Mouse (Mus musculus) T-helper 1 cell (primary cell): Measurements from ENCODE around the gene Ldhb.
"Not testable (repeated sequence)": the region's sequence is repeated elsewhere in the genome, so short reads cannot be mapped to it uniquely, and the experiment has no call there.

Source experiments
- in situ Hi-C: fragments of 300-600 bp; cut with MboI, MseI; formaldehyde crosslinking; loops from one replicate; pipeline ENCODE4 v1.15.1; 2025; ENCODE audit warnings: high pct_unique_total_duplicates

Gene Ldhb

GRCm38 (mm10) chr6:142507785-142508162, at the start of gene Ldhb:
TSS of gene Ldhb (minus strand) at chr6:142507957.
- in situ Hi-C loops = no loop called here

- in situ Hi-C loops = no loop called here
Observed at GRCm38 (mm10) chr6:142555988-142556387, 48.2 kb upstream of the Ldhb start.

GRCm38 (mm10) chr6:142551482-142551881, 43.7 kb upstream of the Ldhb start:
- in situ Hi-C loops = no loop called here

GRCm38 (mm10) chr6:142550871-142551270, 43.1 kb upstream of the Ldhb start:
- in situ Hi-C loops = no loop called here

GRCm38 (mm10) chr6:142548377-142548776, 40.6 kb upstream of the Ldhb start:
- in situ Hi-C loops = no loop called here

- in situ Hi-C loops = no loop called here
Observed at GRCm38 (mm10) chr6:142545132-142545531, 37.4 kb upstream of the Ldhb start.

GRCm38 (mm10) chr6:142543648-142544047, 35.9 kb upstream of the Ldhb start:
- in situ Hi-C loops = loop anchor here (5.0 kb wide), 1 partner anchor 39 kb away; no protein-coding TSS in a partner anchor

GRCm38 (mm10) chr6:142542800-142543175, 35.0 kb upstream of the Ldhb start:
- in situ Hi-C loops = loop anchor here (5.0 kb wide), 1 partner anchor 40 kb away; no protein-coding TSS in a partner anchor

- in situ Hi-C loops = loop anchor here (5.0 kb wide), 1 partner anchor 40 kb away; no protein-coding TSS in a partner anchor
Observed at GRCm38 (mm10) chr6:142542082-142542799, 34.5 kb upstream of the Ldhb start.

- in situ Hi-C loops = loop anchor here (5.0 kb wide), 1 partner anchor 42 kb away; no protein-coding TSS in a partner anchor
Observed at GRCm38 (mm10) chr6:142540561-142541160, 32.9 kb upstream of the Ldhb start.

GRCm38 (mm10) chr6:142540131-142540530, 32.4 kb upstream of the Ldhb start:
- in situ Hi-C loops = loop anchor here (5.0 kb wide), 1 partner anchor 42 kb away; no protein-coding TSS in a partner anchor

- in situ Hi-C loops = no loop called here
Observed at GRCm38 (mm10) chr6:142538503-142538902, 30.7 kb upstream of the Ldhb start.

GRCm38 (mm10) chr6:142533412-142533811, 25.7 kb upstream of the Ldhb start:
- in situ Hi-C loops = no loop called here

- in situ Hi-C loops = no loop called here
Observed at GRCm38 (mm10) chr6:142532686-142533085, 24.9 kb upstream of the Ldhb start.

GRCm38 (mm10) chr6:142532141-142532540, 24.4 kb upstream of the Ldhb start:
- in situ Hi-C loops = no loop called here

GRCm38 (mm10) chr6:142530378-142530777, 22.6 kb upstream of the Ldhb start:
- in situ Hi-C loops = no loop called here

GRCm38 (mm10) chr6:142529680-142530079, 21.9 kb upstream of the Ldhb start:
- in situ Hi-C loops = no loop called here

GRCm38 (mm10) chr6:142527931-142528562, 20.3 kb upstream of the Ldhb start:
- in situ Hi-C loops = no loop called here

GRCm38 (mm10) chr6:142524635-142525308, 17.0 kb upstream of the Ldhb start:
- in situ Hi-C loops = loop anchor here (5.0 kb wide), 1 partner anchor 213 kb away; no protein-coding TSS in a partner anchor

GRCm38 (mm10) chr6:142521591-142522110, 13.9 kb upstream of the Ldhb start:
- in situ Hi-C loops = loop anchor here (5.0 kb wide), 1 partner anchor 216 kb away; no protein-coding TSS in a partner anchor

GRCm38 (mm10) chr6:142519110-142519509, 11.4 kb upstream of the Ldhb start:
- in situ Hi-C loops = no loop called here

- in situ Hi-C loops = not testable (repeated sequence)
Observed at GRCm38 (mm10) chr6:142515379-142515778, 7.6 kb upstream of the Ldhb start.
